Mouse (Mus musculus) frontal cortex, postnatal 14 days (tissue): Measurements from ENCODE around the gene Yod1.

Source experiments
- DNase-seq, 2 experiments: peaks; one replicate each; pipeline ENCODE4 v3.0.0; 2022; ENCODE audit warnings: low spot score in 2 of 2

Yod1 gene

DNA sequence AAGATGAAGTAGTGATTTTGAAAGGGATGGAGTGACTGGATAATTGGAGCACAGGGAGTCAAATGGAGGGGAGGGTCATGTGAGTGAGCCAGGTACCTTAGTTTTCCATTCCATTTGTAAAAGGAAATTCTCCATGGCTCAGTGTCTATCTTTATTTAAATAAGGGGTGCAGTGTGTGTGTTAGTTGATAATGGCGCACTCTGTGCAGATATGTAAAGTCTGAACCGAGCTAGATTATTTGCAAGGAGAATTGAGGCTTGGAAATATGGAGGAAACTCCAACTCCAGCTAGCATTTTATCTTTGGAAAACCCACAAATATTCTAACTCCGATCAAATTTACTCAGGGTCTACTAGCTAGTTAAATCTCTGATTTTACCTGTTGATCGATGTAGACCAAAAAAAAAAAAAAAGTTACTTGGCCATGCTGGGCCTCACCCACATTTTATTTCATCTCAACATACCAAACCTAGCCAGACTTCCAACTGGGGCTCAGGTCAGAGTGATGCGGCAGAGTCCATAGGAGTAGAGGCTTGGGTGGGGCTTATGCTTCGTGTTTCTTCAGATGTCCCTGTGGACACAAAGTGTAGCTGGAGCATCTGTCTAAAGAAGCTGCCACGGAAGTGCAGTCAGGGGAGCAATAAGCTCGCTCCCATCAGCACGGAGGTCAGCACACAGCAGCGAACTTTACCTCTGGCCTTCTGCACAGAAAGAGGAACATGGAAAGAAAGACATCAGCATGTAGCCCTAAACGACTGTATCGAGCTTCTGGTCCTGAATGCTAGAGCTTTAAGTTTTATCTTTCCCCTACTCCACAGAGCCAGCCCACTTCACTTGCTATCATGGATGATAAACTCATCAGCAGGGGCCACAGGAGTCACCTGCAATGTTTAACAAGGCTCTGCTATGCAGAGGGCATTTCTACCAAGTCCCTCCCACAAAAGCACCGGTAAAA lies 15.9 kb downstream of the Yod1 start:
- DNase-seq: no peak

DNA sequence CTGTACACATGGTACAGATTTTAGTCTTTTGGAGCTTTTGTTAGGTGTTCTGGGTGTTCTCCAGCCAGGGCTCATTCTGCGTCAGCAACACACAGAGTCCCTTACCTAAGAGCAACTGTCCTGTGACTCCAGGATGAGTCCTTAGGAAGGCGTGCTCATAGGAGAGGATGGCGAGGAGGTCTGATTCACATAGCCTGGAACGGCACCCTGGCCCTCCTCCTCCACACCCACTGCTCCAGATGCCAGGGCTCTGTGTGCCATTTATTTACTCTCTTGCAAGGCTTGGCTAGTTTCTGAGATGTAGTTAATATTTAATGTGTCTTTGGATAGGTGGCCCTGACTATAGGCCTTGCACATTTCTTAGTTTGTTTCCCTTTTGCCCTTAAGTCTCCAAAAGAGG lies 16.5 kb downstream of the Yod1 start:
- no peak for DNase-seq

DNA sequence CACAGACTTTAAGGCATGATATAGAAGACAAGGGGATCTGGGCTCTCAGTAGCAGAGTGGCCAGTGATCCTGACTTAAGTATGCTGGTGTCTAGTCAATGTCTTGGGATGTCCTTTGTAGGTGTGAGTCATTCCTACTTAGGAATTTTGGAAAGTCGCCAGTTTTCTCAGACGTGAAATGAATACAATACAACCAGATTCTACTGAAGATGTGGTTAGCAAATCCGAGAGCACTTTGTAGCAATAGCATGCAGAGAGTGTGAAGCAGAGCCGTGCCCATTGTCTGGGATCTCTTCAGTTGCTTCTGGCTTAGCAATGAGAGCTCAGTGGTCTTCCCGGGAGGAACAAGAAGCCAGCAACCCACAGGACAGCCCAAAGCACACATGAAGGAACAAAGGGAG lies 17.3 kb downstream of the Yod1 start:
- DNase-seq: no peak

DNA sequence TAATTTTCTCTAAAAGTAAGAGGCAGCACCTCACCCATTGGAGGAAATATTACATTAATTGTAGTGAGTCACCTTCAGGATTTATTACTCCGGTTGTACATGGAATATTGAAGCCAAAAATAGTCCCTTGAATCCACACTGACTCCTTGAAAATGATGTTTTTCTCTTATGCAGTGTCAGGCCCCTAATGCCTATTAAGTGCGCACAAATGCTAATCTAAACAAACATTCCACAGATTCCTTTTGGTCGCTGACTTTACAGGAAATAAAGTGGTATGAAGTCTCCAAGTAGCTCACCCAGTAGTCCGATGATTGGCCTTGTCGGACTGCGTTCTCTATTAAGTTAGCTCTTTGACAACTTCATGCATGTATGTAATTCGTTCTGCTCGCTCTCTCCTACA lies 17.7 kb downstream of the Yod1 start:
- DNase-seq: no peak

DNA sequence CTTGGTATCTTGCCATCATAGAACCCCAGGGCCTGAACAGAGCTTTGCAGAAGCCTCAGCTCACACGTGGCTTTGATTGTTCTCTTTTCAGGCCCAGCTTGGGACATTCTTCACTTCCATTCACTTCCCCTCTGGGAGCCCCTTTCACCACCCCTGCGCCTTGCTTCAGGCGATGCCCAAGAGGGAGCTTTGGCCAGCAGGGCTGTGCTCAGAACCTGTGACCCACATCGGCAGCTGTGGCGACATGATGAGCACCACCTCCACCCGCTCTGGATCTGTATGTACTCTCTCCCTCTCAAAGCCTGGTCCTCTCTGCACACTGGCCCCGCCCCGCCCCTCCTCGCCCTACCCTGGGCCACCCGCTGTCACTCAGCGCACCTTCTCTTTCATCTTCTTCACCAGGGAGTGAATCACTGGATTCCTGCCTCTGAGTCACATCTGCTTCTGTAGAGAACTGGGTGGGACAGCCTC lies 20.3 kb downstream of the Yod1 start:
- no peak for DNase-seq

DNA sequence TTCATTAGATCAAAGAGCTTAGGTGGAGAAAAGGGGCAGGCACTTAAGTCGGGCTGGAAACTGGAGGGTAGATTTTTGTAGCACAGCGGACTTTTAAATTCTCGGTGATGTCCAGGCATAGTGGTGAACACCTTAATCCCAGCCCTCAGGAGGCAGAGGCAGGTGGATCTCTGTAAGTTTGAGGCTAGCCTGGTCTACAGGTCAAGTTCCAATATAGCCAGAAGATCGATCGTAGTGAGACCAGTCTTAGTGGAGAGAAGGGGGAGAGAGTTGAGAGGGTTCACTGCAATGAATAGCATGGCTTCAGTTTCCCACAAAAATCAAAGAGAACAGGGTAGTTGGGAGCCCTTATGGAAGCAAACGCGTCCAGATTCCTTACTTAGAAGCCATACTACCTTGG lies 20.8 kb downstream of the Yod1 start:
- no peak for DNase-seq

DNA sequence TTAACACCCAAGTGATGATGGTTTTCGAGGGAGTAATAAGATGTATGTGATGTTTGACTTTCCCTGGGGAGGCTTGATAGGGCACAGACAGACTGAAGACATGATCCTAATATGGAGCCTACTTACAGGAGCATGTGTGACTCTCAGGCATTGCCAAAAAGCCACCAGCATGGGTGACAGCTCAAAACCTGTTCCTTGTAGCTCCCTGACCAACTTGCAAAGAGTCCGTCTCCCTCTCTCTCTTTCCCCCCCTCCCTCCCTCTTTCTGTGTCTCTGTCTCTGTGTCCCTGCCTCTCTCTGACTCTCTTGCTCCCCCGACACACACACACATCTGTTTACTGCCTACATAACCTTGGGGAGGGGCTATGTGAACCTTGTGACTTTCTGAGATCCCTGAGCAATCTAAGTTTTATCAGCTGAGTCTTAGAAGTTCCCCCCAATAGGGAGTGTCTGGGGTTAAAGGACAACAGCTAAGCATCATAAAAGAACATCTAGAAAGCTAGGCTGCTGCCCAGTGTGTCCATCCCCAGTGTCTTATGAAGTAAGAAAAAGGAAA lies 21.5 kb downstream of the Yod1 start:
- DNase-seq: no peak

DNA sequence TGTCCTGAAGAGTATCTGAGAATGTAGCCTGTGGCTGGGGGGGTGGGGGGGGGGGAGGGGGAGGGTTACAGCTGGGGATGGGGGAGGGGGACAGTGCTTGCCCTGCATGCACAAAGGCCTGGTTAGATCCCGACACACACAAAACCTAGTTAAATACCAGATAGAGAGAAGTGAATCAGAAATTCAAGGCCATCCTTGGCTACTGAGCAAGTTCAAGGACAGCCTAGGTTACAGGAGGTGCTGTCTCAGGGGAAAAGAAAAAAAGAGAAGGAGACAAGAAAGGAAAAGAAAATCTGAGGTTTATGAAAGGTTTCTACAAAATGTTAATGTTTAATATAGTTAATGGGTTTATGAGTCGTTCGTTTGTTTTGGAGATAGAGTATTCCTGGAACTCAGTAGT lies 22.5 kb downstream of the Yod1 start:
- no peak for DNase-seq

DNA sequence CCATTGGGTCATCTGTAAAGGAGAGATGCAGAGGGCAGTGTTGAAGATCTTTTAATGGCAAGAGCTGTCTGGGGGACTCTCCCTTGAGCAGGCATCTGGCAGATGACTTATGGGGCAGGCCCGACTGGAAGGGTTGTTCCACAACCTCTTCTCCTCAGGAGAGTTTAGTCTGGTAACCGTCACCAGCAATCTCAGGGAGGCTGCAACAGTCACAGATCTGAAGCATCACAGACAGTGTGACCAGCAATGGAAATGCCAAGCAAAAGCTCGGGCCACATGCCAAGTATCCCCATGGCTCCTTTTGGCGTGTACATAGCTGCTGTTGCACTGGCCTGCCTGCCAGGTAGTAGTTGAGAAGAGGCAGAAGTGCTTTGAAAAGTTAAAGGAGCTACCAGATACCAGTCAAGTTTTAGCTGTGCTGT lies 23.1 kb downstream of the Yod1 start:
- no peak for DNase-seq

DNA sequence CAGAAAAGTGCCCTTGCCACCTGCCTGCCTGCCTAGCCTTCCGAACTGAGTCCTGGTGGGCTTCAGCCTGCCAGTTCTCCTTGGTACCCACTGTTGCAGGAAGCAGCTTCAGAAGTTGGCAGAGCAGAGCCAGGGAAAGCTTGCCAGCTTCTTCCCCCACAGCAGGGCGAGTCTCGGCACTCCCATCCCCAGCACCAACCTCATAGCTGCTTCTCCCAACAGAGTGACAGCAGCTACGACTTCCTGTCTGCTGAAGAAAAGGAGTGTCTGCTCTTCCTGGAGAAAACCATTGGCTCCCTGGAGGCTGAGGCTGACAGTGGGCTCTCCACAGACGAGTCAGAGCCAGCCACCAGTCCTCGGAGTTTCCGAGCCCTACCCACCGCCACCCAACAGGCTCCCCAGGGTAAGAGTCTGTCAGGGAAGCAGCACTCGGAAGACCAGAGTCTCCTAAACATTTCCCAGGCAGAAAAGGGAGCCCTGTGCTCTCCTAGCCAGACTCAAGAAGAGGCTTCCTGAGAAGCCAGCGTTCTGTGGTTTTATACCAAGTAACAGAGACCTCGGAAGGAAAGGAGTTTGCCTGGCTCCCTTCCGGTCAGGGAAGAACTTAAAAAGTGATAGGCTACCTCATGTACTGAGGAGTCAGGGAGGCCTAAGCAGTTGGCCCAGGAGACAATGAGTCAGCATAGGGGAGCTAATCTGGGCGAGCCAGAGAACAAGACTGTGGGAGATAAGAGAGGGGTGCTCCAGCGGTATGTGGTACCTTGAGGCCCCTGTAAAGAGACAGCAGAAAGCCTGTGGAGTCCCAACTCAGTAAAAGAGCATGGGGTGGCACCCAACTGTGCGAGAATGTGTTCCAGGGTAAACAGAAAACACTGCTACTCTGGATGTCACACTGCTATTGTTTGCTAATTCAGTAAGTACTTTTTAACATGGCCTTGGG lies 23.9 kb downstream of the Yod1 start:
- peak in 1 of 2 experiments; percentile 52 for DNase-seq

DNA sequence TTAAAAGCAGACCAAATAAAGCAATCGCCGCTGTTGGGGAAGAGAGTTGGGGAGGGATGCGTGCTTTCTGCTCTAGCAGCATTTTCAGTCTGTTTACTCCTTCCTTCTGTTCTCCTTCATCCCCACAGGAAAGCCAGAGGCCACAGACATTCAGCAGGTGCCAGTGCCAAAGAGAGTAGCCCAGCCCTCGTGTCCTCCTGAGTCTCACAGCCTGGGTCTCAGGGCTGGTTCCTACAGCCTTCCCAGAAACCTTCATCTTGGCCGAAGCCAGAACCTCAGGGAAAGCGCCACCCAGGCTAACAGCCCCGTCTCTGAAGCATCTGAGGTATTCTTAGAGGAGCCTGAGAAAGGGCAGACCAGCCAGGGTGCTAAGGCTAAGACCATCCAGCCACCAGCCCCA lies 25.1 kb downstream of the Yod1 start:
- DNase-seq: no peak

DNA sequence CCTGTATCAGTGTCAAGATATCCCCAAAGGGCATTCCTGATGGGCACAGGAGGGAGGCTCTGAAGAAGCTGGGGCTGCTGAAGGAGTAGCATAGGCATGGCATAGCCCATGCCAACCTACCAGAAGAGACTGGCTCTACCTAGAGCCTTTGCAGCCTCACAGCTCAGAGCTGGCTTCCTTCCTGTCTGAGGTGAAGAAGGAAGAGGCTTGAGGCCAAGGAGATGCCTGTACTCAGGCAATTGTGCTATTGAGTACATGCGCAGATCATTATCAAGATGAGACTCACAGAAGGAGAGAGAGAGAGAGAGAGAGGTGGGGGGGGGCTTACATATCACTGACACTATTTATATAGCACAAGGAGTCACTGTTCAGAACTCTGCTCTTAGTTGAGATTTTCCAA lies 26.6 kb downstream of the Yod1 start:
- no peak for DNase-seq

DNA sequence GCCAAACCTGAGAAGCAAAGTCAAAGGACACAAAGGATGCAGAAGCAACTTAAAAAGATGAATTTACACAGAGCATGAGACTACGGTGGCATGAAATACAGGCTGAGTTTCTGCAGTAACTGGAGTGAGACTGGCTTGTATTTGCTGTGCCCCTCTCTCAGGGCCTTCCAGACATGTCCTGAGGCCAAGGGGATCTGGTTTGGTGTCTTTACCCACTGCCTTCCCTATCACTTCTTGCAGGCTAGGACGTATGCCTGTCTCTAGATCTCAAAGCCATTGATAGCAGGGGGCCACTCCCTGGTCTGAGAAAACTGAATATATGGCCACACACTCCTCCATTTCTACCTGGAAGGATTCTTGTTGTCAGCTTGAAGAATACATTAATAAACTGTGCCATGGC lies 27.1 kb downstream of the Yod1 start:
- no peak for DNase-seq

DNA sequence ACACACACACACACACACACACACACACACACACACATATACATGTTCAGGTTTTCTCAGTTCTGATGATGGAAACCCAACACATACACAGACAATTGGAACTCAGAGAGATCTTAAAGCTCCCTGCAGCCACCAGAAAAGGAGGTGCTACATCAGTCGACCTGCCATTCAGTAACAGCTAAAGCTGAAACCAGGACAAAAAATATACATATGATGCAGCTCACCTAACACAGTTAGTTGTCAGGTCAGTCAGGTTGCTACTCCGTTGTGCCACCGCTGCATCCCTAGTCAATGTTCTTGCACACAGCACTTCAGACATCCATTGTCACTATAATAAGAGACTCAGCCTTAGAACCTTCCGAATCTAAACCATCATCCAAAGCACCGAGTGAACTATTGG lies 27.8 kb downstream of the Yod1 start:
- no peak for DNase-seq

DNA sequence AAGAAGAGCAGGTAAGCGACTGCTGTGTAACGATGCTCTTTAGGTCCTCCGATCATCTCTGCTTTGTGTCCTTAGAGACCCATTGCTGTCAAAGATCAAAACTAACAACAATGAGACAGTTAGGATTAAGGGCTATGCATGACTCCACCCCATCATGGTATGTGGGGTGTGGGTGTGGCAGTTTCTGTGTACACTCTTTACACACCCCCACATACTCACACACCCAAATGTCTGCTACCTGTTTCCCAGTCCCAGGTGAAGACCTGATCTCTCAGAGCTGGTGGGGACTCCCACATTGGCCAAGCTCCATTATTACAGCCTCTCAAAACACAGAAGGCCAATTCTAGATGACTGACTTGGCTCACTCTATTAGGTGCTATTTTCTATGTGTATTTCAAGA lies 28.5 kb downstream of the Yod1 start:
- no peak for DNase-seq

DNA sequence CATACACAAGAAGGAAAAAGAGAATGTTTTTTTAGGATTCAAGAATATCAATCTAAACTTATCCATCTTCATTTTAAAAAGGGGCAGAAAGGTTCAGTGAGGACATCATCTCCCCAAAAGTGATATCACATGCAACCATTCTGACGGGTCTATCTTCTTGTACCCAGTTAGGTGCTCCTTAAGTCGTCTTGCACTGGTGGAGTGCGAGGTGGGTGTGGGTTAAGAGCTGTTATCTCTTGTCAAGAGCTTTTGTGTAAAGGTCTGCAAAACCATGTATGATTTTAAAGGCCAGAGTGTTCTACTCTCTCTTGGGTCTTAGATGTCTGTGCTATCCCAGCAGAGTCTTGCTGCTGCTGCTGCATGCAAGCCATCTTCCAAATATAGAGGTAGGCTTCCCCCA lies 29.7 kb downstream of the Yod1 start:
- DNase-seq: no peak

DNA sequence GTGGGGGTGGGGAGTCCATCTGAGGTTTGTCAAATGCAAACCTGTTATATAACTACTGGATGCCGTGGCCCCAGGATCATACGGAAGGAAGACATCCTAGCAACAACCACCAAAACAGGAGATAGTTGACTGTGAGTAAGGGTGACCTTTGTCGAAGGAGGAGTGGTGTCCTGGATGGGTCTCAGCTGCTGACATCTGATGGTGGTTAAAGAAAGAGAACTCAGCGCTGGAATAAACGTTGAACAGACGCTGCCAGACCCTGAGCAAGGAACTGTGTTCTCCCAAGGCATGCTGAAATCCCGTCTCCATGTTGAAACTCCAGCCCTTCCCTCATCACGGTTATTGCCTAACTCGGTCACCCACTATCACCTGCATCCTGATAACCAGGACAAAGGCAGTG lies 42.6 kb downstream of the Yod1 start:
- no peak for DNase-seq

DNA sequence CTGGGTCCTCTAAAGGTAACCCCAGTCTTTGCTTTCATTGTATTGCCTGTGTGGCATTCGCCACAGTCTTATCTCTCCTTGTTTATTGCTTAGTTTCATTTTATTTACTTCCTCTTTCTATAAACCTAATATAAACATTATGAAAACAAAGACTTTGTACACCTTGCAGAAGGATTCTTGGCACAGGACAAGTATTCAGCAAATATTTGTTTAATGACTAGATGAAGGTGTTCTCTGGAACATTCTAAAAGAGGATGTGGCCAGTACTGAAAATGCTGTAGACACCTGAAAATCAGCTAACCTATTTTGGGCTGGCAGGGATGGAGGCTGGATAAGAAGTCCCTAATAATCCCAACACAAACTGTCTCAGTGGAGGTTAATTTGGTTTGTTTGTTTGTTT lies 44.5 kb downstream of the Yod1 start:
- DNase-seq: no peak

DNA sequence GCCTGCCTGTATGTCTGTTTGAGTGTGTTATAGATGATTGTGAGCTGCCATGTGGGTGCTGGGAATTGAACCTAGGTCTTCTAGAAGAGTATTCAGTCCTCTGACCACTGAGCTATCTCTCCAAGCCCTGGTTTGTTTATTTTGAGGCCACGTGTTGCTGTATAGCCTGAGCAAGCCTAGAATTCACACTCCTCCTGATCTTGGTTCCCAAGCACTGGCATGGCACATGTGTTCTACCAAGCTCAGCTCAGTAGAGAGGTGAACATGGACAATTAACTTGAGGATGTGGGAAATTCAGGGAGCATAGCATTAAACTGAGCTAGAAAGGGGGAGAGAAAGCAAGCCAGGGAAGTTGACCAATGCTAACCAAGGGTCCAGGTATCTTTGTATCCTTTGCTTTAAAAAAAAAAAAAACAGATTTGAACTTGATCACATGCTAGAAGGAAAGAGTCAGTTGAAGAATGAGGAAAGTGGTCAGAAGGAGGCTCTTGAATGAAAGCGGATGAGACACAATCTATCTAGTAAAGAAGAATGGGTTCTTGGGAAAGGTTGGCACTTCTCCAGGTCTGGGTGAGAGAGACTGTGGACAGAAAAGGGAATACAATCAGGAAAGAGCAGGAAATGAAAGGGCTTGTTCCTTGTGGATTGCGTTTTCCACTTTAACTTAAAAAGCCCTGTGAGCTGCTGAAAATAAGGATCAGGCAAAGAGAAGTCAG lies 45.1 kb downstream of the Yod1 start:
- no peak for DNase-seq

DNA sequence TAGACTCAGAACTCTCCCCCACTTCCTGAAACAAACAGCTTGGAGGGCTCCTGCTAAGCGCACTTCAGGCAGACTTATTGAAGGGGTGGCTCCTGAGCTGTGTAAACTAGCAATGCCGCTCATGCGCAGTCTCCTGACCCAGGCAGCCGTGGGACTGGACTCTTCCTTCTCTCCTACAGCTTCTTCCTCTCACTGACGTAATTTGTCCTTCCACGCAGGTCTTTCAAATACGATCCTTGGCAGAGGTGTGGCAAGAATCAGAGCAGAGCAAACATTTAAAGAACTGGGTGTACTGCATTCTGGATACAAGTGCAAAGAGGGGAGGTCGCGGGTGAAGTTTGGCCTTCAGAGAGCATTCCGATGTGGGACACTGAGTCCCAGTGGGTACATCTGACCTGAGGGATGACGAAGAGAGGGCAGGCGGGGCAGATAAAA lies 46.9 kb downstream of the Yod1 start:
- DNase-seq: no peak

DNA sequence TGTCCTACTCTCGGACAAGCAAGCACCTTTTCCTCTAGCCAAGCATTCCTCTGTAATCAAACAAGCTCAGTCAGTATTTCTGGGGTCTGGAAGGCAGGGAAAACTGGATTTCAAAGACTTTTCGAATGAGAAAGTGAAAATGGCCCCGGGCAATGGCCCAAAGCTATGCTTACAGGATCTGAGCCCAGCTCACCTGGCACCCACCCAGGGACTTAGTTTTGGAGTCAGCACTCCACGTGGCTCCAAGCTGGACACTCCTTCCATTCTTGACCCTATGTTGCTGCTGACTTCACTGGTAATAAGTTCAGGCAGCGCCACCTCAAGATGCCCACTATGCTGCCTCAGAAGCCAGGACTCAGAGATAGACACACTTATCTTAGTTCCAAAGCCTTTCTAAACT lies 49.9 kb downstream of the Yod1 start:
- DNase-seq: no peak

DNA sequence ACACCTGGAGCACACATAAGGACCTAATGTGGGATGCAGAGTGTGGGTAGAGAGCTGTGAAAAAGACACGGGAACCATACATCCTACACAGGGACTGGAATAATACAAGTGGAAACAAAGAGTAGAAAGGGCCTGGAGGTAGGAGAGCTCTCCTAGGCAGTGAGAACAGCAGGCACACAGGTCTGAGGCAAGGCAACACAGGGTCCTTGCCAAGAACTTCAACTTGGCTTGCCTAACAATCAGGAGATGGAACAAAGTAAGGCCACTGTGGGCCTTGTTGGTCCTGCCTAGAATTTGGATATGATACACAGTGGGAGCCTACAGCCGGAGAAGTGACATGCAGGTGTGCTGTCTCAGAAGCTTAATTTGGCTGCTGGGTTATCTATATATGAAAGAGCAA lies 52.8 kb downstream of the Yod1 start:
- DNase-seq: no peak
